Mouse (Mus musculus) common myeloid progenitor, adult 5-6 weeks (primary cell): ENCODE measurements around the gene Itga9. TPM values are rescaled to one million over a fixed set of nuclear protein-coding genes. Genes with fewer than 3 reads are reported as not detected.

ENCODE experiments used
- ATAC-seq: replicated peaks from 2 replicates; pipeline ENCODE4 v1.8.0; 2016; ENCODE audit warnings: low read depth, mild to moderate bottlenecking, moderate TSS enrichment, inconsistent platforms; ENCODE audit not compliant: poor library complexity, severe bottlenecking
- total RNA-seq: library from RNA; stranded (forward); fragments of 200-1000, 187-1606 nt; gene quantifications from 2 replicates; pipeline ENCODE4 v1.2.3, GENCODE M21; 2017

Gene Itga9
- total RNA-seq, 1 experiment from 2014 or later: 7.0 TPM

- ATAC-seq: no peak
Measured at GRCm38 (mm10) chr9:118752376-118752775, 145.9 kb downstream of the Itga9 start.

GRCm38 (mm10) chr9:118759462-118759861 lies 153.0 kb downstream of the Itga9 start:
- ATAC-seq: no peak

GRCm38 (mm10) chr9:118761953-118762590 lies 155.6 kb downstream of the Itga9 start:
- no peak for ATAC-seq

- ATAC-seq: 0 out of 2 replicates have a peak, but pooled peaks have one; percentile 32
Measured at GRCm38 (mm10) chr9:118762759-118763158, 156.3 kb downstream of the Itga9 start.

- no peak for ATAC-seq
Measured at GRCm38 (mm10) chr9:118763203-118763602, 156.7 kb downstream of the Itga9 start.

GRCm38 (mm10) chr9:118763646-118764045 lies 157.2 kb downstream of the Itga9 start:
- no peak for ATAC-seq

GRCm38 (mm10) chr9:118765059-118765458 lies 158.6 kb downstream of the Itga9 start:
- ATAC-seq: no peak

GRCm38 (mm10) chr9:118767008-118767407 lies 160.5 kb downstream of the Itga9 start:
- ATAC-seq: no peak

GRCm38 (mm10) chr9:118768596-118768995 lies 162.1 kb downstream of the Itga9 start:
- ATAC-seq: no peak

- ATAC-seq: no peak
Measured at GRCm38 (mm10) chr9:118770366-118770765, 163.9 kb downstream of the Itga9 start.

GRCm38 (mm10) chr9:118774676-118775075 lies 168.2 kb downstream of the Itga9 start:
- no peak for ATAC-seq

GRCm38 (mm10) chr9:118776880-118777438 lies 170.5 kb downstream of the Itga9 start:
- no peak for ATAC-seq

GRCm38 (mm10) chr9:118778596-118778995 lies 172.1 kb downstream of the Itga9 start:
- ATAC-seq: no peak

- peak; percentile 56; the same call in 1 of the 2 replicates for ATAC-seq
Measured at GRCm38 (mm10) chr9:118784621-118785020, 178.1 kb downstream of the Itga9 start.

GRCm38 (mm10) chr9:118785816-118786215 lies 179.3 kb downstream of the Itga9 start:
- ATAC-seq: no peak

- ATAC-seq: no peak
Measured at GRCm38 (mm10) chr9:118788869-118789281, 182.4 kb downstream of the Itga9 start.

- no peak for ATAC-seq
Measured at GRCm38 (mm10) chr9:118791231-118791630, 184.7 kb downstream of the Itga9 start.

GRCm38 (mm10) chr9:118793151-118793785 lies 186.8 kb downstream of the Itga9 start:
- ATAC-seq: no peak

- ATAC-seq: no peak
Measured at GRCm38 (mm10) chr9:118794668-118795067, 188.2 kb downstream of the Itga9 start.

GRCm38 (mm10) chr9:118795304-118795703 lies 188.8 kb downstream of the Itga9 start:
- ATAC-seq: no peak

GRCm38 (mm10) chr9:118799105-118799504 lies 192.6 kb downstream of the Itga9 start:
- ATAC-seq: no peak
